Mouse (Mus musculus) cerebellum, adult 2 months (tissue): ENCODE results near the gene Sugp2. TPM values are rescaled to one million over a fixed set of nuclear protein-coding genes. Genes with fewer than 3 reads are reported as not detected.

Source experiments
- DNase-seq, 2 experiments: peaks; one replicate each; pipeline ENCODE4 v3.0.0; 2021
- H3K27ac ChIP-seq: fragments of 200-500 bp; 2 replicates; pipeline ENCODE4 v1.5.1; 2012; ENCODE audit warnings: low read length, control low read depth, inconsistent platforms; ENCODE audit not compliant: insufficient read depth
- H3K27me3 ChIP-seq: fragments of 200-500 bp; 2 replicates; pipeline ENCODE4 v1.6.1; 2012; ENCODE audit warnings: inconsistent platforms, mild to moderate bottlenecking, low read length, moderate library complexity; ENCODE audit not compliant: control insufficient read depth, insufficient read depth
- H3K4me1 ChIP-seq: fragments of 200-500 bp; 2 replicates; pipeline ENCODE4 v1.6.1; 2011; ENCODE audit warnings: low read length; ENCODE audit not compliant: control insufficient read depth, insufficient read depth
- H3K4me3 ChIP-seq: fragments of 200-500 bp; replicated peaks from 2 replicates; pipeline ENCODE3; 2011; ENCODE audit warnings: mild to moderate bottlenecking, low read depth, low read length, control low read depth; ENCODE audit not compliant: insufficient read depth
- CTCF ChIP-seq: fragments of 200-500 bp; IDR thresholded peaks from 2 replicates; pipeline ENCODE4 v1.5.1; 2011; ENCODE audit warnings: low read depth, mild to moderate bottlenecking, control low read depth, low read length, moderate library complexity, borderline replicate concordance; ENCODE audit not compliant: insufficient read depth
- POLR2A ChIP-seq: fragments of 200-500 bp; IDR thresholded peaks from 2 replicates; pipeline ENCODE4 v1.6.1; 2011; ENCODE audit warnings: low read length, control low read depth, borderline replicate concordance; ENCODE audit not compliant: insufficient read depth
- WGBS: fragments of 180-500 bp; shearing (Covaris S2); methylation state at CpG from one replicate; pipeline ENCODE4 v1.1.7; 2018; 5-methylcytosine and 5-hydroxymethylcytosine counted together
- polyA plus RNA-seq: library from polyadenylated mRNA; depleted of rRNA; stranded (reverse); fragments of >200 nt; gene quantifications from 2 replicates; pipeline ENCODE4 v1.2.3, GENCODE M21; 2012

Sugp2 gene
- polyA plus RNA-seq, 1 experiment: 102 TPM

GRCm38 (mm10) chr8:70276476-70276875 is 42.5 kb downstream of the Sugp2 start:
- H3K4me3 ChIP-seq: no peak overlapping the region
- 91% methylated on average over 3 of the region's 3 CpGs for WGBS
- no peaks in the 10 kb centered on the region for H3K27me3 ChIP-seq
- DNase-seq: no peak
- no peaks in the 10 kb centered on the region for H3K4me1 ChIP-seq
- H3K27ac ChIP-seq: no peak overlapping the region
- TF ChIP-seq CTCF: no peak
- no peak for TF ChIP-seq POLR2A

DNA sequence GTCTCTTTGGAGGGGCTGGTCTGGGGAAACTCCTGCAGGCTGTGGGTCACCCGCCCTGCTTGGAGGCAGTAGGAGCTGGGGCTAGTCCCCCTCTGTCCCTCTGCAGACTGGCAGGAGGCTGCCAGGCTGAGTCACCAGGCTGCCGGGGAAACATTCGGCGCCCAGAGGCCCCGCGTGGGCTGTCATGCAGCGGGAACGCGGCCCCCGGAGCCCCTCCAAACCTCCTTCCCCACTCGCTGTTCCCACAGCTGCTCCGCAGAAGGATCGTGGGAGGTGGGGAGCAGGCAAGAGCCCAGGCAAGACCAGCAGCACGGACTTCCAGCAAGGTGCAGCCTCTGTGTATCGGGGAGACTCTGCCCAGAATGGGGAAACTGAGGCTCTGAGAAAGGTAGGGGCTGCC is 44.1 kb downstream of the Sugp2 start:
- 32% methylated on average over 15 of the region's 15 CpGs for WGBS
- DNase-seq: no peak

DNA sequence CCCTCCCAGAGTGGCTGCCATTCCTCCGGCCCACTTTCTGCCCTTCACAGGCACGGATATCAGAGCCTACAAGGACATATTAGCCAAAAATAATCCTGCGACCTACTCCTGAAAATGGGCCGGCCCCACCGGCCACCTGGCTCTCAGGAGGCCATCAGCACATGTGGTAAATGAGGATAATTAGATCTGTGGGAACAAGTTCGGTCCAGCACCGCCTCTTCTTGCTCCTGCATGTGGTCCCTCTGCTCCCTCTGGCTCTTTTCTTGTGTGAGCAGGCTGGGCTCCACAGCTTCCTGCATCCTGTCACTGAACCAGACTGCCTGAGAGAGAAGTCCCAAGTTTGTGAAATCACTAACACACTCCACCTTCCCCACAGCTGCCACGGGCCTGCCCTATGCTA is 45.2 kb downstream of the Sugp2 start:
- Histone ChIP-seq H3K4me1 (no peaks in the 10 kb centered on the region; the same call in 1 of the 2 replicates), H3K4me3 (no peak overlapping the region), H3K27me3 (peaks cover 6% of the 10 kb centered on the region; the same call in 1 of the 2 replicates), H3K27ac (no peak overlapping the region)
- DNase-seq: peak in 1 of 2 experiments; percentile 56
- 65% methylated on average over 8 of the region's 8 CpGs for WGBS
- TF ChIP-seq CTCF (no peak), POLR2A (no peak)

More for the DNA sequence above, 44.1 kb downstream of the Sugp2 start:
- Histone ChIP-seq H3K27me3 (peaks cover 5% of the 10 kb centered on the region; the same call in 1 of the 2 replicates), H3K4me3 (no peak overlapping the region), H3K27ac (0 out of 2 replicates have a peak overlapping the region, but pooled peaks have one; percentile 11), H3K4me1 (no peaks in the 10 kb centered on the region; the same call in 1 of the 2 replicates)
- TF ChIP-seq CTCF (no peak), POLR2A (no peak)

GRCm38 (mm10) chr8:70281001-70281400 is 47.0 kb downstream of the Sugp2 start:
- H3K27ac ChIP-seq: no peak overlapping the region
- no peaks in the 10 kb centered on the region; the same call in 1 of the 2 replicates for H3K4me1 ChIP-seq
- DNase-seq: no peak
- TF ChIP-seq POLR2A (no peak), CTCF (no peak)
- H3K27me3 ChIP-seq: peaks cover 6% of the 10 kb centered on the region; the same call in 1 of the 2 replicates
- no peak overlapping the region for H3K4me3 ChIP-seq
- WGBS: 54% methylated on average over 3 of the region's 3 CpGs

- TF ChIP-seq POLR2A (no peak), CTCF (0 out of 2 replicates have a peak, but pooled peaks have one; percentile 17)
- Histone ChIP-seq H3K4me1 (no peaks in the 10 kb centered on the region; the same call in 1 of the 2 replicates), H3K4me3 (peak within 1 kb of the TSS; percentile 49), H3K27ac (no peak within 1 kb of the TSS), H3K27me3 (peaks cover 6% of the 10 kb centered on the region; the same call in 1 of the 2 replicates)
- 2% methylated on average over 33 of the region's 36 CpGs for WGBS
- DNase-seq: peak; percentile 62 to 70
Measured at GRCm38 (mm10) chr8:70282603-70283135, 48.6 kb downstream of the Sugp2 start, which contains the start of gene Homer3. Homer3 (plus strand) TSS chr8:70282827.

- no peak for TF ChIP-seq POLR2A
- no peak for TF ChIP-seq CTCF
- H3K4me1 ChIP-seq: no peaks in the 10 kb centered on the region; the same call in 1 of the 2 replicates
- WGBS: 2% methylated on average over 55 of the region's 55 CpGs
- H3K4me3 ChIP-seq: peak overlapping the region; percentile 49
- H3K27ac ChIP-seq: no peak overlapping the region
- no peak for DNase-seq
- peaks cover 6% of the 10 kb centered on the region; the same call in 1 of the 2 replicates for H3K27me3 ChIP-seq
Measured at GRCm38 (mm10) chr8:70283136-70284077, 49.4 kb downstream of the Sugp2 start.

GRCm38 (mm10) chr8:70284421-70284820 is 50.4 kb downstream of the Sugp2 start:
- H3K4me1 ChIP-seq: no peaks in the 10 kb centered on the region; the same call in 1 of the 2 replicates
- peaks cover 6% of the 10 kb centered on the region; the same call in 1 of the 2 replicates for H3K27me3 ChIP-seq
- TF ChIP-seq POLR2A (no peak), CTCF (no peak)
- WGBS: 61% methylated on average over 5 of the region's 5 CpGs
- H3K27ac ChIP-seq: no peak overlapping the region
- no peak for DNase-seq
- H3K4me3 ChIP-seq: no peak overlapping the region

GRCm38 (mm10) chr8:70285304-70285703 is 51.3 kb downstream of the Sugp2 start:
- no peak for DNase-seq
- TF ChIP-seq POLR2A: no peak
- TF ChIP-seq CTCF: no peak
- WGBS: 95% methylated on average over 15 of the region's 15 CpGs
- Histone ChIP-seq H3K27me3 (peaks cover 6% of the 10 kb centered on the region; the same call in 1 of the 2 replicates), H3K4me3 (no peak overlapping the region), H3K4me1 (no peaks in the 10 kb centered on the region; the same call in 1 of the 2 replicates), H3K27ac (no peak overlapping the region)
